Mouse (Mus musculus) stomach, postnatal 0 days (tissue): ENCODE measurements around the gene Cpeb4.

Source experiments
- CTCF ChIP-seq: IDR thresholded peaks from 2 replicates; pipeline ENCODE4 v1.5.1; 2016; ENCODE audit warnings: antibody characterized with exemption, low read depth, mild to moderate bottlenecking, moderate library complexity
- EP300 ChIP-seq: optimal IDR thresholded peaks from 2 replicates; pipeline ENCODE3; 2016; ENCODE audit warnings: antibody characterized with exemption

DNA sequence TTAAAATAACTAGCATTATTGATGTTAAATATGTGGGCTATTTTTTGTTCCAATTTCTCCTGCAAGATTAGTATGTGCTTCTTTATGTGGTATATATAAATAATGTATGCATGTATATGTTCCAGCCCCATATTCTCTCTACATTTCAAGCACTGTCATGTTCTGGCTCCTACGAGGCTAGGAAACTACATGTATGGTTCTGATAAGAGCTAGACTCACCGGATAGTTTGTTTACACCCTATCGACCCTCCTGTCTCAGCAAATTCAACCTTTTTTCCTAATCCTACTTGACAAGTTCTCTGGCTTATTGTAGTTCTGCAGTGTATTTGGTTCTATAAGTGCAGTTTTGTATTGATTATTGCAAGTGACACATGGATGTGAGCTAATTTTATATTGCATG lies 36.7 kb upstream of the Cpeb4 start:
- TF ChIP-seq EP300 (no peak), CTCF (no peak)
